Mouse (Mus musculus) layer of hippocampus, postnatal 10 days (tissue): ENCODE measurements around the gene Prrt2. TPM values are rescaled to one million over a fixed set of nuclear protein-coding genes. Genes with fewer than 3 reads are reported as not detected.
A peak's percentile ranks its signal among the peaks of the same experiment; 100 is the strongest.

Experiments
- DNase-seq, 2 experiments: peaks; one replicate each; pipeline ENCODE4 v3.0.0; 2021; ENCODE audit warnings: low spot score in 2 of 2
- microRNA-seq, 2 experiments: library from miRNA; unstranded; fragments of <30 nt; microRNA quantifications; one replicate each; pipeline ENCODE4 v1.2.0; 2021
- total RNA-seq, 2 experiments: library from RNA; stranded (reverse); gene quantifications; 2 replicates each; pipeline ENCODE4 v1.2.3; 2021

Prrt2 gene
- total RNA-seq, 2 experiments from 2014 or later, result 146 to 184 TPM

- DNase-seq, result no peak
Measured at GRCm38 (mm10) chr7:127004122-127004875, 16.7 kb downstream of the Prrt2 start.

- no peak for DNase-seq
Measured at GRCm38 (mm10) chr7:127003620-127004019, 17.4 kb downstream of the Prrt2 start.

GRCm38 (mm10) chr7:126999568-126999967 is 21.4 kb downstream of the Prrt2 start:
- DNase-seq, result no peak

- no peak for DNase-seq
Measured at GRCm38 (mm10) chr7:126996449-126996848, 24.6 kb downstream of the Prrt2 start.

DNA sequence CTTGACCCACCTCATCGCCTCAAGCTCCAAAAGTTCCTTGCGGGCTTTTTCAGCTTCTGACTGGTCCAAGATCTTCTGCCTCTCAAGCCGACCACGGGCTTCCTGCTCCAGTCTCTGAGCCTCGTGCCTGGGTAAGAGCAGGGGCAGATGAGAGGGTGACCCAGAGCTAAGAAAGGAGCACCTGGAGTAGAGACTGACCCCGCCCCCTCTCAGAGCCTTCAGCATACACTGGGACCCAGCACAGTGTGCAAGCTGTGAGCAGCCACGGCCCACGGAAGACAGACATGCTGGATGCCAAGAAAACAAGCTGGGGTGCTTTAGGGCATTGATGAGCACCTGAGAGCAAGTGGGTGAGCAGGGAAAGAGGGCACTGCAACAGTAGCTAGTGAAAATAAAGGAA is 32.2 kb downstream of the Prrt2 start:
- DNase-seq, result no peak

- DNase-seq, result peak; percentile 29 to 46
Measured at GRCm38 (mm10) chr7:126986319-126986718, 34.7 kb downstream of the Prrt2 start.

DNA sequence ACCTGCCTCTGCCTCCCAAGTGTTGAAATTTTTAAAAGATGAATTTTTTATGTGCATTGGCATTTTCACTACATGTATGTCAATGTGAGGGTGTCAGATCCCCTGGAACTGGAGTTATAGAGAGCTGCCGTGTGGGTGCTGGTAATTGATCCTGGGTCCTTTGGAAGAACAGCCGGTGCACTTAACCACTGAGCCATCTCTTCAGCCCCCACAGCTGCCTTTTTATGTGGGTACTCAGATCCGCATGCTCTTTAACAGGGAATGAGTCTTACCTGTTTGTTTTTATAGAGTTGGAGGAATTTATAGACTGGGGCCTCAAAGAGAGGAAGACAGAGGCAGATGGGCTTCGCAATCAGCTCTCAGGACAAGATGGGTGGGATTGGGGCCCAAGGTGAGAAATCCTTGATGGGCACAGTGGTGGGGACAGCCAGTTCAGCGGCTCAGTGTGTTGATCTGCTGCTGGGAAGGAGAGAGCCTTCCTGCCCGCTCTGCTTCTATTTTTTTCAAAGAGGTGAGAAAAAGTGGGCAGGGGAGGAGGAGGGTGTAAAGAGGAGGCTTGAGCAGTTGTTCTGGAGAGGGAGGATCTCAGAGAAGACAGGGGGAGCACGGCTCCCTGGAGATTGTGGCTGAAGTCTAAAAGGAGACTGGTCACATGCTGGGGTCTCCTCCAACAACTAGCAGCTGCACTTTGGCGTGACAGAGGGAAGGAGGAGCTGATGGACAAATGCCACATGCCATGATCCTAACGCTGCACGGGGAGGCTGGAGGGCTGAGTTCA is 36.2 kb downstream of the Prrt2 start:
- no peak for DNase-seq

GRCm38 (mm10) chr7:126983113-126983512 is 37.9 kb downstream of the Prrt2 start:
- DNase-seq, result no peak

DNA sequence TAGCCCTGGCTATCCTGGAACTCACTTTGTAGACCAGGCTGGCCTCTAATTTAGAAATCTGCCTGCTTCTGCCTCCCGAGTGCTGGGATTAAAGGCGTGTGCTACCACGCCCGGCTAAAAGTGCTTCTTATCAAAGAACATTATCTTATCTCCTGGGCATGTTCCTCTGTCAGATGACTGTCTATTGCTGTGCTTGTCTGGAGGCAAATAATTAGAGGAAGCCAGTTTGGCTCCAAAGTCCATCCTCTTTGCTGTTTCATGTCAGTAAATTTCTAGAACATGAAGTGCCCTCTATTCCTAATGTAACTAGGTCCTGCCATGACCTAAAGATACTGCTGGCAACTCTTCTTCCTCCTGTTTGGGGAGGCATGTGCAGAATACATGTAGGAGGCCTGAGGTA is 39.0 kb downstream of the Prrt2 start:
- DNase-seq, result no peak

DNA sequence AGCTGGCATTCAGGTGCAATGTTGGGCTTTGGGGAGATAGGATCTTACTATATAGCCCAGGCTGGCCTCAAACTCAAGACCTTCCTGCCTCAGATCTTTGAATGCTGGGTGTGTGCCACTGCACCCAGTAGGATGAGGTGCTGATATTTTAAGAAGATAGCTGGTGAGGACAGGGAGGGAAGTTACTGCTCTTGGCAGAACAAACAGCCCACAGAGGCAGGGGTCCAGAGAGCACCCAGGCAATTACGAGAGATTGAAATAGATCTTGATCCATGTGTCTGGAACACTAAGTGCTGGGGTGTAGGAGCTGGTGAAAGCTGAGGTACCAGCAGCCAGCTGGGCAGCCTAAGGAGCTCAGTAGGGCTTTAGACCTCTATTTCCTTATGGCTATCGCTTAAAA is 39.4 kb downstream of the Prrt2 start:
- DNase-seq, result no peak

- no peak for DNase-seq
Measured at GRCm38 (mm10) chr7:126978841-126979240, 42.2 kb downstream of the Prrt2 start.

GRCm38 (mm10) chr7:126976878-126977459 is 44.0 kb downstream of the Prrt2 start:
- no peak for DNase-seq

DNA sequence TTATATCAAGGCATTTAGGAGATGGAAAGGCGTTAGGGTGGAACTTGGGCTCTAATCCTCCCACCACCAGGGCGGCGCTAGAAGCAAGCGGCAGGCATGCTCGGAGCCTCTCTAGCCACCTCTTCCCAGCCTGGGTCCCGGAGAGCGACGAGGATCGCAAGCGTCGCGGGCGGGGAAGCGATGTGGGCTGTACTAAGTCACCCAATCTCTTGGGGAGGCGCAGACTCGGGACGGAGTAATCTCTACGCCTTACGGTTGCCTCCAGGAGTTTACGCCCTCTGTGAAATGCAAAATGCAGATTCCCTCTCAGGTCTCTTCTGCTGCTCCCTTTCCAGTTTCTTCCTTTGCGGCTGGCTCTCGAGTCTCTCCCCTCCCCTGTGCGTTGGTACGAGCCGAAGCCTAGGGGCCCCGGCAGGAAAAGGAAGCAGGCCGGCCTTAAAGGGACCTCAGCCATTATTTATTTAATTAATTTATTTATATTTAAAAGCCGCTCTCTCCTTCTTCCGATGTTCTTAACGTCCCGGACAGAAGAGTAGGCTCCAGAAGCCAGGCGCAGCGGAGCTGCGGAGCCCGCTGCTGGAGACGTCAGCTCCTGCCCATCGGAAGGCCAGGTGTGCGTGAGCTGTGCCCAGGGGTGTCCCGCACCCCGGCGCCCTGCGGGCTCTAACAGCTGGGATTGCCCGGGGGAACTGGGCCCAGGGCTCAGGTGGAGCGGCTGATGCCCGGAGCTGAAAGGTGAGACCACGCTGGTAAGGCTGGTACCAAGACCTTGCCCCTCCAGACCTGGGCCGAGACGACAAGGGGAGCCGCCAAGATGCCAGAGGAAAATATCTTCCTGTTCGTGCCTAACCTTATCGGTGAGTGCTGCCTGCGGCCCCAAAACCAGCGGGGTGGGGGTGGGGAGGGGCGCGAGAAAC is 44.8 kb downstream of the Prrt2 start, which contains the start of gene Cdiptos:
Gene Cdiptos, minus strand, starts transcription at position 149 of the 917 bp plus-strand sequence.
- peak; percentile 98 for DNase-seq

- no peak for DNase-seq
Measured at GRCm38 (mm10) chr7:126975893-126975949, 45.3 kb downstream of the Prrt2 start, which contains the start of gene Cdipt. Cdipt (plus strand) TSS chr7:126975914.

- DNase-seq, result no peak
Measured at GRCm38 (mm10) chr7:126975493-126975892, 45.5 kb downstream of the Prrt2 start.

Small RNAs within 50 kb of the gene (microRNA-seq; reads per million reads assigned to microRNA genes)
- gene Gm44343, result 0 reads per million in 2 experiments

Other genes with a start within 250 kb of the Prrt2 start
- gene Ypel3, start 244.3 kb downstream of the Prrt2 start, total RNA-seq, result 100 to 1,000 TPM; 150 to 152 TPM
- gene Tbx6, start 239.7 kb downstream of the Prrt2 start, total RNA-seq, result under 1 TPM; 0.62 to 0.69 TPM
- gene Ppp4c, start 228.7 kb downstream of the Prrt2 start, total RNA-seq, result 10 to 100 TPM; 56.2 to 64.6 TPM
- 100 to 1,000 TPM; 133 to 147 TPM for gene Fam57b, start 223.5 kb downstream of the Prrt2 start, total RNA-seq
- not detected for gene 4930451I11Rik, start 189.6 kb downstream of the Prrt2 start, total RNA-seq
- 10 to 100 TPM; 54.0 to 54.1 TPM for gene Doc2a, start 173.8 kb downstream of the Prrt2 start, total RNA-seq
- gene Hirip3, start 159.2 kb downstream of the Prrt2 start, total RNA-seq, result 10 to 100 TPM; 38.8 to 40.9 TPM
- 10 to 100 TPM; 56.1 to 58.8 TPM for gene Ino80e, start 158.8 kb downstream of the Prrt2 start, total RNA-seq
- 100 to 1,000 TPM; 147 to 167 TPM for gene Taok2, start 136.5 kb downstream of the Prrt2 start, total RNA-seq
- gene Tmem219, start 98.3 kb downstream of the Prrt2 start, total RNA-seq, result 10 to 100 TPM; 23.6 to 28.3 TPM
- 100 to 1,000 TPM; 151 to 152 TPM for gene Kctd13, start 92.3 kb downstream of the Prrt2 start, total RNA-seq
- gene Asphd1, start 71.6 kb downstream of the Prrt2 start, total RNA-seq, result 10 to 100 TPM; 35.6 to 46.1 TPM
- 100 to 1,000 TPM; 273 to 305 TPM for gene Sez6l2, start 70.6 kb downstream of the Prrt2 start, total RNA-seq
- 100 to 1,000 TPM; 129 to 149 TPM for gene Cdipt, start 45.3 kb downstream of the Prrt2 start, total RNA-seq
- under 1 TPM in 1 of 2 experiments, not detected in 1; 0.31 TPM for gene Cdiptos, start 45.1 kb downstream of the Prrt2 start, total RNA-seq
- gene Mvp, start 6.6 kb downstream of the Prrt2 start, total RNA-seq, result 1 to 10 TPM; 5.6 to 6.2 TPM
- under 1 TPM in 1 of 2 experiments, not detected in 1; 0.62 TPM for gene Pagr1b, start 4.7 kb downstream of the Prrt2 start, total RNA-seq
- 10 to 100 TPM; 24.9 to 34.2 TPM for gene Pagr1a, start 3.9 kb downstream of the Prrt2 start, total RNA-seq
- gene Gm42742, start 114 bp downstream of the Prrt2 start, total RNA-seq, result 10 to 100 TPM; 33.4 to 34.8 TPM
- 100 to 1,000 TPM; 283 to 292 TPM for gene Maz, start 5.8 kb upstream of the Prrt2 start, total RNA-seq
- gene Kif22, start 21.3 kb upstream of the Prrt2 start, total RNA-seq, result 10 to 100 TPM; 12.6 to 16.5 TPM
- gene Zg16, start 66.1 kb upstream of the Prrt2 start, total RNA-seq, result not detected
- 1 to 10 TPM; 1.3 to 1.4 TPM for gene AI467606, start 70.1 kb upstream of the Prrt2 start, total RNA-seq
- gene Qprt, start 101.0 kb upstream of the Prrt2 start, total RNA-seq, result under 1 TPM; 0.20 to 0.57 TPM
- under 1 TPM; 0.33 to 0.55 TPM for gene Spn, start 116.6 kb upstream of the Prrt2 start, total RNA-seq
- 10 to 100 TPM; 70.5 to 75.5 TPM for gene Cd2bp2, start 174.8 kb upstream of the Prrt2 start, total RNA-seq
- 10 to 100 TPM; 84.6 to 95.4 TPM for gene Tbc1d10b, start 187.3 kb upstream of the Prrt2 start, total RNA-seq
- gene Mylpf, start 187.7 kb upstream of the Prrt2 start, total RNA-seq, result 1 to 10 TPM; 1.3 to 3.3 TPM
- 10 to 100 TPM; 19.3 to 19.6 TPM for gene Zfp553, start 211.8 kb upstream of the Prrt2 start, total RNA-seq
- gene Sept1, start 211.9 kb upstream of the Prrt2 start, total RNA-seq, result 1 to 10 TPM; 5.5 to 5.9 TPM
- 10 to 100 TPM; 56.7 to 67.0 TPM for gene Zfp771, start 223.1 kb upstream of the Prrt2 start, total RNA-seq
- 10 to 100 TPM; 36.0 to 37.1 TPM for gene Dctpp1, start 239.5 kb upstream of the Prrt2 start, total RNA-seq